Mouse (Mus musculus): ENCODE results near the gene Ppp1r26. TPM values are rescaled to one million over a fixed set of nuclear protein-coding genes. Genes with fewer than 3 reads are reported as not detected.

The Ppp1r26 gene
- total and polyA plus RNA-seq, 2 experiments from 2014 or later: 11.2 to 58.8 TPM

DNA sequence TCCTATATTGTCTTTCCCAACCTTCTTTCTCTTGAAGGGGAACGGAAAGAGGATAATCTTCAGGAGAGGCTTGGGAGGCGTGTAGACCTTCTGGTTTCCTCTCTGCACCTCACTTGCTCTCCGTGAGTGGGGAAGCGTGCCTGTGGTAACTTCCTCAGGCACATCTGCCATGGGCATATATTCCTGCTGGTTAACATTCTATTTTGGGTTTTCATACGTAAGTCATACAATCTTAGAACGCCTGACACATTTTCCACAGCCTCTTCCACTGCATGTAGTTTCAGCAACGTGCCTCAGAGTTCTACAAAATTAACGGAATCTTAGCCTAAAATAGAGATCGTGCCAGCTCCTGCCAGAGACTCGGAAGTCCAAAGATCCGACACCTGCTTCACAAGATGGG, 11.2 kb upstream of the Ppp1r26 start:
- no peak overlapping the region for H3K4me3 ChIP-seq (ENCODE audit: low read length)
- no peaks in the 10 kb centered on the region for H3K9me3 ChIP-seq (ENCODE audit: low read length)
- no peak overlapping the region for H3K4me2 ChIP-seq (ENCODE audit: low read depth, low read length)
- no peaks in the 10 kb centered on the region for H3K4me1 ChIP-seq (ENCODE audit: insufficient read depth, low read length)
- 89% methylated on average over 11 of the region's 11 CpGs for WGBS
- no peaks in the 10 kb centered on the region for H3K27me3 ChIP-seq (ENCODE audit: insufficient read depth, low read length)
- no peak for DNase-seq (ENCODE audit: low spot score)
- no peaks in the 10 kb centered on the region for H3K36me3 ChIP-seq (ENCODE audit: insufficient read depth, low read length)
- H3K27ac ChIP-seq: no peak overlapping the region
- H3K9ac ChIP-seq (replicated peaks; ENCODE audit: low read length): no peak overlapping the region
- no peak for TF ChIP-seq CTCF (IDR thresholded peaks at IDR 0.05; ENCODE audit: low read depth)
- no peak for ATAC-seq

DNA sequence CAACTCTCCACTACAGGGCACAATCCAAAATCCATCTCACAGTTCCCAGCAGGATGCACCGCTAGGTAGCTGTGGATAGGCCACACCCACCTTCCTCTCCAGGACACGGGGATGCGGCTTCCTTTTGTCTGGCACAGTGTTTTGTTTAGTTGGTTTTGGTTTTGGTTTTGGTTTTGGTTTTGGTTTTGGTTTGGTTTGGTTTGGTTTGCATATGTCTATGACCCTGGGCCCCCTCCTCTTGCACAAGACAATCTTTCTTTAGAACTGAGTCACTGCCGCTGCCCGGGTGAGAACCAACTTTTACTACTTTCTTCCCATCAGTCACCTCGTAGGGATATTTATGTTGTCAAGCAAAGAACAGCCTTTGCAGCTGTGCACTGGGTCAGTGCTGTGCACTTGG, 5.8 kb upstream of the Ppp1r26 start:
- no peak overlapping the region for H3K4me3 ChIP-seq (ENCODE audit: low read length)
- no peak for TF ChIP-seq CTCF (IDR thresholded peaks at IDR 0.05; ENCODE audit: low read depth)
- H3K27ac ChIP-seq: no peak overlapping the region
- ATAC-seq (no peak), DNase-seq (ENCODE audit: low spot score) (no peak)
- H3K9ac ChIP-seq (replicated peaks; ENCODE audit: low read length): no peak overlapping the region
- no peaks in the 10 kb centered on the region for H3K27me3 ChIP-seq (ENCODE audit: insufficient read depth, low read length)
- no peaks in the 10 kb centered on the region for H3K9me3 ChIP-seq (ENCODE audit: low read length)
- H3K36me3 ChIP-seq (ENCODE audit: insufficient read depth, low read length): no peaks in the 10 kb centered on the region
- H3K4me1 ChIP-seq (ENCODE audit: insufficient read depth, low read length): no peaks in the 10 kb centered on the region
- no peak overlapping the region for H3K4me2 ChIP-seq (ENCODE audit: low read depth, low read length)
- WGBS: 78% methylated on average over 6 of the region's 6 CpGs

DNA sequence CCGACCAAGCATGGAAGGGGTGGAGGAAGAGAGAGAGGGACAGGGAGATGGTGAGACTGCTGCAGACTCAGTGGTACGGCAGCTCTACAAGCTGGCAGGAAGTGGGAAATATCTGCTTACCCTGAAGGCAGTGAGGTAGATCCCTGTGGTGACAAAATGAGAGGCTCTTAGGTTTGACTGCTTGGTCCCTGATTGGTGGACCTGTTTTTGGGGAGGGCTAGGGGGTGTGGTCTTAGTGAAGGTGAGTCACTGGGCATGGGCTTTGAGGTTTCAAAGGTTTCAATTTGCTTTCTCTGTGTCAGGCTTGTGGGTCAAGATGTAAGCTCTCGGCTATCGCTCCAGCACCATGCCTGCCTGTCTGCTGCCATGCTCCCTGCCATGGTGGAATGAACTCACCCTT, 1.5 kb upstream of the Ppp1r26 start:
- ATAC-seq: no peak
- H3K36me3 ChIP-seq (ENCODE audit: insufficient read depth, low read length): peaks cover 6% of the 10 kb centered on the region; the same call in 1 of the 2 replicates
- no peak for TF ChIP-seq CTCF (IDR thresholded peaks at IDR 0.05; ENCODE audit: low read depth)

DNA sequence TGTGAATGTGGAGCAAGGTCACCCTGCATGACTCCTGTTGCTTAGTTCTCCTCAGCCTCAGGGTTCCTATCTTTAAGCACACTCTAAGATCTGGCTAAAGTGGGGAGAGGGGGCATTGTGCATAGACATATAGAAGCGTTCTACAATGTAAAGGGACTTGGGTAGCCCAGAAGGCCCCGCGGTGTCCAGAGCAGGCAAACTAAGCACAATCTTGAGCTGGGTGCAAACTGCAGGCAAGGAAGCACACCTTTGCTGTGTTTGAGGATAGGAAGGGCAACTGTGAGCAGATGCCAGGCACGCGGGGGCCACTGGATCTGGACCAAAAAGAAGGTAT, 452 bp upstream of the Ppp1r26 start:
- no peaks in the 10 kb centered on the region for H3K9me3 ChIP-seq (ENCODE audit: low read length)
- 0 out of 2 replicates have a peak, but pooled peaks cover 4% of the 10 kb centered on the region for H3K4me1 ChIP-seq (ENCODE audit: insufficient read depth, low read length)
- WGBS: 5% methylated on average over 5 of the region's 5 CpGs
- peak; percentile 11; the same call in 1 of the 2 replicates for ATAC-seq
- no peak for TF ChIP-seq CTCF (IDR thresholded peaks at IDR 0.05; ENCODE audit: low read depth)
- peak overlapping the region; percentile 91 for H3K4me2 ChIP-seq (ENCODE audit: low read depth, low read length)
- peak overlapping the region; percentile 87 for H3K9ac ChIP-seq (replicated peaks; ENCODE audit: low read length)
- H3K36me3 ChIP-seq (ENCODE audit: insufficient read depth, low read length): peaks cover 7% of the 10 kb centered on the region; the same call in 1 of the 2 replicates
- no peak for DNase-seq (ENCODE audit: low spot score)
- H3K27ac ChIP-seq: peak overlapping the region; percentile 85
- no peaks in the 10 kb centered on the region for H3K27me3 ChIP-seq (ENCODE audit: insufficient read depth, low read length)
- peak overlapping the region; percentile 77 for H3K4me3 ChIP-seq (ENCODE audit: low read length)

More for the DNA sequence above, 1.5 kb upstream of the Ppp1r26 start:
- no peak overlapping the region for H3K4me2 ChIP-seq (ENCODE audit: low read depth, low read length)
- 91% methylated on average over 4 of the region's 4 CpGs for WGBS
- H3K9me3 ChIP-seq (ENCODE audit: low read length): no peaks in the 10 kb centered on the region
- H3K4me3 ChIP-seq (ENCODE audit: low read length): no peak overlapping the region
- H3K27ac ChIP-seq: no peak overlapping the region
- H3K27me3 ChIP-seq (ENCODE audit: insufficient read depth, low read length): no peaks in the 10 kb centered on the region
- no peak for DNase-seq (ENCODE audit: low spot score)
- 0 out of 2 replicates have a peak, but pooled peaks cover 4% of the 10 kb centered on the region for H3K4me1 ChIP-seq (ENCODE audit: insufficient read depth, low read length)
- H3K9ac ChIP-seq (replicated peaks; ENCODE audit: low read length): no peak overlapping the region

DNA sequence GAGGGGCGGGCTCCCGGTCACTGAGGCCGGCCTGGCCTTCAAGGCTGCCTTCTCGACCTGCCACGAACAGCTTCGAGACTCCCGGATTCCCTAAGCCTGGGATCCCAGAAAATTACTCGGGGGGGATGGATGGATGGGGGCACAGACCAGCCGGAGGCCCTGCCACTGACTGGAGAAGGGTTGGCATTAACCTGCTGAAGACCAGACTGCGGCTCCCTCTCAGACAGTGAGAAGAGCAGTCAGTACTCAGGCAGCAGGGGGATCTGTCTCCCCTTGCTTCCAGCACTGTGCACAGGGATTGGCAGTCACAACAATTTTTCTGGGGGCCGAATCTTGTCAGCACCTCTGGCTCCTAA, 693 bp downstream of the Ppp1r26 start:
- peak; percentile 34 for DNase-seq (ENCODE audit: low spot score)

DNA sequence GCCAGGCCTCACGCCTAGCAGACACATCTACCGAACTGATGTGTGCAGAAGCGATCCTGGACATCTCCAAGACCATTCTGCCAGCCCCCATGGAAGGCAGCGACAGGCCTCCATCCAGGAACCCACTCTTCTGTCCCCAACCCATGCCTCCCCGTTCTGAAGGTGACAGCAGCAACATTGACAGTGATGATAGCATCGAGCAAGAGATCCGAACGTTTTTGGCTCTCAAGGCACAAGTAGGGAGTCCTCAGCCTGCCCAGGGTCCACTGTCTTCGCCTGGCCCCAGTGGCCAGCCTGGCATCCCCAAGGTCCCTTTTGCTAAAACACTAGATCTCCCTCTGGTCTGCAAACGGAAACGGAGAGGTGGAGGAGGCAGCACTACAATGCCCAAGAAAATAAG, 5.1 kb downstream of the Ppp1r26 start:
- DNase-seq (ENCODE audit: low spot score) (no peak), ATAC-seq (no peak)
- Histone ChIP-seq H3K27ac (no peak overlapping the region), H3K4me2 (ENCODE audit: low read depth, low read length) (no peak overlapping the region), H3K9ac (replicated peaks; ENCODE audit: low read length) (no peak overlapping the region), H3K36me3 (ENCODE audit: insufficient read depth, low read length) (peaks cover 28% of the 10 kb centered on the region), H3K4me1 (ENCODE audit: insufficient read depth, low read length) (no peaks in the 10 kb centered on the region), H3K4me3 (ENCODE audit: low read length) (no peak overlapping the region), H3K27me3 (ENCODE audit: insufficient read depth, low read length) (no peaks in the 10 kb centered on the region), H3K9me3 (ENCODE audit: low read length) (no peaks in the 10 kb centered on the region)
- 93% methylated on average over 11 of the region's 11 CpGs for WGBS
- no peak for TF ChIP-seq CTCF (IDR thresholded peaks at IDR 0.05; ENCODE audit: low read depth)

More for the DNA sequence above, 693 bp downstream of the Ppp1r26 start:
- Histone ChIP-seq H3K4me2 (ENCODE audit: low read depth, low read length) (peak overlapping the region; percentile 91), H3K27me3 (ENCODE audit: insufficient read depth, low read length) (no peaks in the 10 kb centered on the region), H3K36me3 (ENCODE audit: insufficient read depth, low read length) (peaks cover 18% of the 10 kb centered on the region; the same call in 1 of the 2 replicates), H3K4me1 (ENCODE audit: insufficient read depth, low read length) (0 out of 2 replicates have a peak, but pooled peaks cover 4% of the 10 kb centered on the region), H3K9me3 (ENCODE audit: low read length) (no peaks in the 10 kb centered on the region), H3K9ac (replicated peaks; ENCODE audit: low read length) (peak overlapping the region; percentile 87), H3K4me3 (ENCODE audit: low read length) (peak overlapping the region; percentile 77), H3K27ac (peak overlapping the region; percentile 85)
- peak; percentile 20; the same call in 1 of the 2 replicates for TF ChIP-seq CTCF (IDR thresholded peaks at IDR 0.05; ENCODE audit: low read depth)
- peak; percentile 58 for ATAC-seq
- 8% methylated on average over 10 of the region's 11 CpGs for WGBS

DNA sequence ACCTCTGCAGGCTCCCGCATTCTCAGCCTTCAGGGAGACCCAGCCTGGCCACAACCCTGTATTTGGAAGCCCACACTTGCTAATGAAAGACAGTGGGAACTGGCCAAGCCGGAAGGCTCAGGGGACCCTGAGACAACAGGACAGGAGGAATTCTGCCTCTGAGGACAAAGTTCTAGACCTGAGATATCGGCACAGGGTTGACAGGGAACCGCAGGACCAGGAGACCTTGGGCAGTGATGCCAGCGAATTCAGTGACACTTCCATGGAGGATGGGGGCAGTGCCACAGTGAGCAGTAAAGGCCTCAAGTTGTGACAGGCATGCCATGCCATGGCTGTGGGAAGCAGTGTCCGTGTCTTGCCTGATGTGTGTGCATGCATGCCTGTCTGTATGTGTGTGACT, 6.9 kb downstream of the Ppp1r26 start:
- Histone ChIP-seq H3K4me3 (ENCODE audit: low read length) (no peak overlapping the region), H3K36me3 (ENCODE audit: insufficient read depth, low read length) (peaks cover 28% of the 10 kb centered on the region), H3K9me3 (ENCODE audit: low read length) (no peaks in the 10 kb centered on the region), H3K4me1 (ENCODE audit: insufficient read depth, low read length) (no peaks in the 10 kb centered on the region), H3K27me3 (ENCODE audit: insufficient read depth, low read length) (no peaks in the 10 kb centered on the region), H3K27ac (no peak overlapping the region), H3K4me2 (ENCODE audit: low read depth, low read length) (no peak overlapping the region), H3K9ac (replicated peaks; ENCODE audit: low read length) (no peak overlapping the region)
- 86% methylated on average over 6 of the region's 6 CpGs for WGBS
- TF ChIP-seq CTCF (IDR thresholded peaks at IDR 0.05; ENCODE audit: low read depth): no peak
- ATAC-seq (no peak), DNase-seq (ENCODE audit: low spot score) (no peak)
